Mouse (Mus musculus) forebrain, embryonic 14.5 days (tissue): ENCODE measurements around the gene Ebf1. TPM values are rescaled to one million over a fixed set of nuclear protein-coding genes. Genes with fewer than 3 reads are reported as not detected.
A peak's percentile ranks its signal among the peaks of the same experiment; 100 is the strongest.

Experiments used
- ATAC-seq: fragments of 200-750 bp; cut with Nextera tagmentation; 2 replicates; pipeline ENCODE4 v1.8.0; 2017; ENCODE audit warnings: mild to moderate bottlenecking, moderate library complexity
- DNase-seq: peaks from one replicate; pipeline ENCODE4 v3.0.0-alpha.2; 2015; ENCODE audit warnings: low spot score
- H3K27ac ChIP-seq: fragments of 300-500 bp; sonication (generic); 2 replicates; pipeline ENCODE4 v1.5.1; 2014; ENCODE audit warnings: low read depth, mild to moderate bottlenecking, control low read depth, low read length, moderate library complexity
- H3K27me3 ChIP-seq: fragments of 300-500 bp; sonication (generic); replicated peaks from 2 replicates; pipeline ENCODE4 v1.6.1; 2014; ENCODE audit warnings: low read length, control low read depth, mixed read lengths; ENCODE audit not compliant: control insufficient read depth, insufficient read depth
- H3K36me3 ChIP-seq: fragments of 300-500 bp; sonication (generic); 2 replicates; pipeline ENCODE4 v1.6.1; 2014; ENCODE audit warnings: low read length, control low read depth; ENCODE audit not compliant: control insufficient read depth, insufficient read depth
- H3K4me1 ChIP-seq: fragments of 300-500 bp; sonication (generic); 2 replicates; pipeline ENCODE4 v1.6.1; 2014; ENCODE audit warnings: antibody characterized with exemption, low read length, control low read depth; ENCODE audit not compliant: control insufficient read depth, insufficient read depth
- H3K4me2 ChIP-seq: fragments of 300-500 bp; sonication (generic); 2 replicates; pipeline ENCODE4 v1.6.1; 2014; ENCODE audit warnings: mild to moderate bottlenecking, control low read depth, low read length
- H3K4me3 ChIP-seq: fragments of 300-500 bp; sonication (generic); 2 replicates; pipeline ENCODE4 v1.5.1; 2014; ENCODE audit warnings: low read depth, low read length, control low read depth
- H3K9ac ChIP-seq: fragments of 300-500 bp; sonication (generic); 2 replicates; pipeline ENCODE4 v1.6.1; 2014; ENCODE audit warnings: mild to moderate bottlenecking, low read length, control low read depth, moderate library complexity
- H3K9me3 ChIP-seq: fragments of 300-500 bp; sonication (generic); replicated peaks from 2 replicates; pipeline ENCODE4 v1.6.1; 2016; ENCODE audit warnings: low read length, control low read depth, mixed read lengths; ENCODE audit not compliant: control insufficient read depth
- WGBS: fragments of 180-500 bp; shearing (Covaris S2); extraction: QIAGEN DNeasy Blood & Tissue Kit; methylation state at CpG from one replicate; pipeline ENCODE4 v1.1.7; 2014; 5-methylcytosine and 5-hydroxymethylcytosine counted together
- polyA plus RNA-seq: library from polyadenylated mRNA; unstranded; fragments of >200 nt; fragmentation: Nextera tagmentation; extraction: Ambion mirVana; gene quantifications from 2 replicates; pipeline ENCODE4 v1.2.1, GENCODE M21; 2014

The Ebf1 gene
- polyA plus RNA-seq, 1 experiment from 2014 or later = 30.7 TPM

GRCm38 (mm10) chr11:44665741-44666531 lies 48.8 kb downstream of the Ebf1 start:
- ATAC-seq (no peak), DNase-seq (no peak)
- no peak overlapping the region for H3K4me3 ChIP-seq
- H3K4me1 ChIP-seq = peaks cover 5% of the 10 kb centered on the region
- H3K36me3 ChIP-seq = no peaks in the 10 kb centered on the region
- H3K27me3 ChIP-seq = peaks cover 11% of the 10 kb centered on the region
- 33% methylated on average over 7 of the region's 7 CpGs for WGBS
- H3K9ac ChIP-seq = no peak overlapping the region
- H3K4me2 ChIP-seq = peak overlapping the region; percentile 46; the same call in 1 of the 2 replicates
- H3K27ac ChIP-seq = no peak overlapping the region
- H3K9me3 ChIP-seq = no peaks in the 10 kb centered on the region

GRCm38 (mm10) chr11:44666741-44667140 lies 49.6 kb downstream of the Ebf1 start:
- Histone ChIP-seq H3K4me2 (no peak overlapping the region), H3K9me3 (no peaks in the 10 kb centered on the region), H3K9ac (no peak overlapping the region), H3K4me1 (peaks cover 5% of the 10 kb centered on the region), H3K4me3 (no peak overlapping the region), H3K27ac (no peak overlapping the region), H3K36me3 (no peaks in the 10 kb centered on the region), H3K27me3 (peaks cover 10% of the 10 kb centered on the region)
- 52% methylated on average over 4 of the region's 4 CpGs for WGBS
- no peak for ATAC-seq
- DNase-seq = peak; percentile 26

GRCm38 (mm10) chr11:44681306-44681705 lies 64.2 kb downstream of the Ebf1 start:
- H3K9ac ChIP-seq = no peak overlapping the region
- H3K27me3 ChIP-seq = peaks cover 9% of the 10 kb centered on the region; the same call in 1 of the 2 replicates
- no peaks in the 10 kb centered on the region for H3K36me3 ChIP-seq
- H3K4me2 ChIP-seq = no peak overlapping the region
- no peak for ATAC-seq
- no peaks in the 10 kb centered on the region; the same call in 1 of the 2 replicates for H3K4me1 ChIP-seq
- no peak for DNase-seq
- WGBS = 83% methylated on average over 2 of the region's 2 CpGs
- no peak overlapping the region for H3K27ac ChIP-seq
- H3K9me3 ChIP-seq = no peaks in the 10 kb centered on the region
- H3K4me3 ChIP-seq = no peak overlapping the region

- Histone ChIP-seq H3K36me3 (no peaks in the 10 kb centered on the region), H3K27me3 (peaks cover 12% of the 10 kb centered on the region; the same call in 1 of the 2 replicates), H3K9me3 (no peaks in the 10 kb centered on the region), H3K4me1 (no peaks in the 10 kb centered on the region; the same call in 1 of the 2 replicates), H3K4me2 (no peak overlapping the region), H3K9ac (no peak overlapping the region), H3K4me3 (no peak overlapping the region), H3K27ac (no peak overlapping the region)
- 0 out of 2 replicates have a peak, but pooled peaks have one; percentile 18 for ATAC-seq
- 93% methylated on average over 4 of the region's 4 CpGs for WGBS
- DNase-seq = no peak
Observed at GRCm38 (mm10) chr11:44681995-44682394, 64.9 kb downstream of the Ebf1 start.

GRCm38 (mm10) chr11:44682703-44683539 lies 65.8 kb downstream of the Ebf1 start:
- peak overlapping the region; percentile 9; the same call in 1 of the 2 replicates for H3K4me2 ChIP-seq
- no peaks in the 10 kb centered on the region for H3K9me3 ChIP-seq
- no peak overlapping the region for H3K9ac ChIP-seq
- no peaks in the 10 kb centered on the region; the same call in 1 of the 2 replicates for H3K4me1 ChIP-seq
- H3K27me3 ChIP-seq = peaks cover 12% of the 10 kb centered on the region; the same call in 1 of the 2 replicates
- ATAC-seq = no peak
- DNase-seq = no peak
- 18% methylated on average over 18 of the region's 18 CpGs for WGBS
- no peak overlapping the region for H3K4me3 ChIP-seq
- no peaks in the 10 kb centered on the region for H3K36me3 ChIP-seq
- H3K27ac ChIP-seq = no peak overlapping the region

GRCm38 (mm10) chr11:44684486-44685076 lies 67.5 kb downstream of the Ebf1 start:
- no peaks in the 10 kb centered on the region for H3K9me3 ChIP-seq
- H3K4me1 ChIP-seq = no peaks in the 10 kb centered on the region; the same call in 1 of the 2 replicates
- ATAC-seq (no peak), DNase-seq (no peak)
- H3K27ac ChIP-seq = no peak overlapping the region; the same call in 1 of the 2 replicates
- peaks cover 12% of the 10 kb centered on the region; the same call in 1 of the 2 replicates for H3K27me3 ChIP-seq
- 51% methylated on average over 20 of the region's 20 CpGs for WGBS
- H3K4me2 ChIP-seq = no peak overlapping the region
- H3K9ac ChIP-seq = no peak overlapping the region
- no peaks in the 10 kb centered on the region for H3K36me3 ChIP-seq
- H3K4me3 ChIP-seq = no peak overlapping the region

GRCm38 (mm10) chr11:44685129-44685528 lies 68.0 kb downstream of the Ebf1 start:
- no peak for DNase-seq

GRCm38 (mm10) chr11:44685911-44686361 lies 68.8 kb downstream of the Ebf1 start:
- Histone ChIP-seq H3K4me2 (0 out of 2 replicates have a peak overlapping the region, but pooled peaks have one; percentile 16), H3K9ac (no peak overlapping the region), H3K27ac (no peak overlapping the region), H3K9me3 (no peaks in the 10 kb centered on the region), H3K4me3 (no peak overlapping the region), H3K4me1 (no peaks in the 10 kb centered on the region; the same call in 1 of the 2 replicates), H3K27me3 (peaks cover 12% of the 10 kb centered on the region; the same call in 1 of the 2 replicates), H3K36me3 (no peaks in the 10 kb centered on the region)
- ATAC-seq (no peak), DNase-seq (no peak)
- WGBS = 39% methylated on average over 21 of the region's 21 CpGs

More at GRCm38 (mm10) chr11:44685129-44685528, 68.0 kb downstream of the Ebf1 start:
- H3K9ac ChIP-seq = no peak overlapping the region
- ATAC-seq = no peak
- peaks cover 12% of the 10 kb centered on the region; the same call in 1 of the 2 replicates for H3K27me3 ChIP-seq
- no peak overlapping the region for H3K4me2 ChIP-seq
- no peaks in the 10 kb centered on the region for H3K36me3 ChIP-seq
- no peaks in the 10 kb centered on the region for H3K9me3 ChIP-seq
- H3K4me3 ChIP-seq = no peak overlapping the region
- H3K27ac ChIP-seq = no peak overlapping the region
- no peaks in the 10 kb centered on the region; the same call in 1 of the 2 replicates for H3K4me1 ChIP-seq
- 75% methylated on average over 3 of the region's 3 CpGs for WGBS
